Mouse (Mus musculus) forebrain, embryonic 11.5 days (tissue): Measurements from ENCODE around the gene Afap1l2. TPM values are rescaled to one million over a fixed set of nuclear protein-coding genes. Genes with fewer than 3 reads are reported as not detected.

Experiments
- ATAC-seq: fragments of 200-750 bp; cut with Nextera tagmentation; replicated peaks from 2 replicates; pipeline ENCODE4 v1.8.0; 2017; ENCODE audit warnings: moderate TSS enrichment; ENCODE audit not compliant: low FRiP score
- DNase-seq: peaks from one replicate; pipeline ENCODE4 v3.0.0-alpha.2; 2017; ENCODE audit warnings: low spot score
- H3K27ac ChIP-seq: fragments of 300-500 bp; sonication (generic); 2 replicates; pipeline ENCODE4 v1.5.1; 2014; ENCODE audit warnings: low read depth, low read length
- H3K27me3 ChIP-seq: fragments of 300-500 bp; sonication (generic); 2 replicates; pipeline ENCODE4 v1.6.1; 2014; ENCODE audit warnings: mild to moderate bottlenecking, low read length, mixed read lengths; ENCODE audit not compliant: control insufficient read depth, insufficient read depth
- H3K36me3 ChIP-seq: fragments of 300-500 bp; sonication (generic); 2 replicates; pipeline ENCODE4 v1.6.1; 2014; ENCODE audit warnings: mild to moderate bottlenecking, low read length, moderate library complexity, mixed read lengths; ENCODE audit not compliant: control insufficient read depth, insufficient read depth
- H3K4me1 ChIP-seq: fragments of 300-500 bp; sonication (generic); replicated peaks from 2 replicates; pipeline ENCODE4 v1.6.1; 2014; ENCODE audit warnings: low read length, mixed read lengths; ENCODE audit not compliant: control insufficient read depth, insufficient read depth
- H3K4me2 ChIP-seq: fragments of 300-500 bp; sonication (generic); 2 replicates; pipeline ENCODE4 v1.6.1; 2014; ENCODE audit warnings: low read depth, mild to moderate bottlenecking, low read length, moderate library complexity, mixed read lengths; ENCODE audit not compliant: severe bottlenecking
- H3K4me3 ChIP-seq: fragments of 300-500 bp; sonication (generic); 2 replicates; pipeline ENCODE4 v1.5.1; 2014; ENCODE audit warnings: low read depth, low read length
- H3K9ac ChIP-seq: fragments of 300-500 bp; sonication (generic); 2 replicates; pipeline ENCODE4 v1.6.1; 2014; ENCODE audit warnings: low read length
- H3K9me3 ChIP-seq: fragments of 300-500 bp; sonication (generic); 2 replicates; pipeline ENCODE4 v1.6.1; 2016; ENCODE audit warnings: low read length, mixed read lengths; ENCODE audit not compliant: control insufficient read depth
- WGBS: fragments of 180-500 bp; shearing (Covaris S2); extraction: QIAGEN DNeasy Blood & Tissue Kit; methylation state at CpG from one replicate; pipeline ENCODE4 v1.1.7; 2014; 5-methylcytosine and 5-hydroxymethylcytosine counted together
- polyA plus RNA-seq: library from polyadenylated mRNA; unstranded; fragments of >200 nt; fragmentation: Nextera tagmentation; extraction: Ambion mirVana; gene quantifications from 2 replicates; pipeline ENCODE4 v1.2.1, GENCODE M21; 2014

The Afap1l2 gene
- polyA plus RNA-seq, 1 experiment from 2014 or later: 2.4 TPM

- 79% methylated on average over 8 of the region's 8 CpGs for WGBS
- H3K4me1 ChIP-seq: peaks cover 3% of the 10 kb centered on the region; the same call in 1 of the 2 replicates
Observed at GRCm38 (mm10) chr19:56992978-56993545, 15.0 kb downstream of the Afap1l2 start.

GRCm38 (mm10) chr19:56990367-56991111 lies 17.5 kb downstream of the Afap1l2 start:
- Histone ChIP-seq H3K9me3 (no peaks in the 10 kb centered on the region), H3K4me3 (no peak overlapping the region), H3K36me3 (no peaks in the 10 kb centered on the region), H3K27ac (peak overlapping the region; percentile 66; the same call in 1 of the 2 replicates), H3K9ac (no peak overlapping the region), H3K27me3 (no peaks in the 10 kb centered on the region), H3K4me2 (no peak overlapping the region), H3K4me1 (no peaks in the 10 kb centered on the region; the same call in 1 of the 2 replicates)
- DNase-seq (peak; percentile 67), ATAC-seq (peak; percentile 55; the same call in 1 of the 2 replicates)
- WGBS: 36% methylated on average over 14 of the region's 14 CpGs

More at GRCm38 (mm10) chr19:56992978-56993545, 15.0 kb downstream of the Afap1l2 start:
- DNase-seq: no peak
- Histone ChIP-seq H3K27me3 (no peaks in the 10 kb centered on the region), H3K4me2 (no peak overlapping the region), H3K4me3 (no peak overlapping the region), H3K27ac (no peak overlapping the region), H3K9me3 (no peaks in the 10 kb centered on the region), H3K9ac (no peak overlapping the region), H3K36me3 (no peaks in the 10 kb centered on the region)
- no peak for ATAC-seq

- no peak for DNase-seq
- ATAC-seq: no peak
- no peaks in the 10 kb centered on the region for H3K9me3 ChIP-seq
- H3K27ac ChIP-seq: no peak overlapping the region
- H3K27me3 ChIP-seq: no peaks in the 10 kb centered on the region
- H3K4me1 ChIP-seq: no peaks in the 10 kb centered on the region; the same call in 1 of the 2 replicates
- no peak overlapping the region for H3K4me3 ChIP-seq
- WGBS: 85% methylated on average over 8 of the region's 8 CpGs
- no peak overlapping the region for H3K9ac ChIP-seq
- H3K36me3 ChIP-seq: no peaks in the 10 kb centered on the region
- H3K4me2 ChIP-seq: no peak overlapping the region
Observed at GRCm38 (mm10) chr19:56989171-56989570, 18.9 kb downstream of the Afap1l2 start.

GRCm38 (mm10) chr19:56984229-56984628 lies 23.8 kb downstream of the Afap1l2 start:
- Histone ChIP-seq H3K27ac (no peak overlapping the region), H3K4me2 (no peak overlapping the region), H3K36me3 (no peaks in the 10 kb centered on the region), H3K9ac (no peak overlapping the region), H3K4me3 (no peak overlapping the region), H3K27me3 (no peaks in the 10 kb centered on the region), H3K4me1 (no peaks in the 10 kb centered on the region; the same call in 1 of the 2 replicates), H3K9me3 (no peaks in the 10 kb centered on the region)
- DNase-seq (no peak), ATAC-seq (no peak)
- WGBS: 71% methylated on average over 4 of the region's 4 CpGs

GRCm38 (mm10) chr19:56983757-56984156 lies 24.3 kb downstream of the Afap1l2 start:
- ATAC-seq (no peak), DNase-seq (no peak)
- Histone ChIP-seq H3K9ac (no peak overlapping the region), H3K4me1 (no peaks in the 10 kb centered on the region; the same call in 1 of the 2 replicates), H3K27me3 (no peaks in the 10 kb centered on the region), H3K9me3 (no peaks in the 10 kb centered on the region), H3K27ac (no peak overlapping the region), H3K36me3 (no peaks in the 10 kb centered on the region), H3K4me3 (no peak overlapping the region), H3K4me2 (no peak overlapping the region)
- WGBS: 60% methylated on average over 10 of the region's 10 CpGs

GRCm38 (mm10) chr19:56981760-56982159 lies 26.3 kb downstream of the Afap1l2 start:
- Histone ChIP-seq H3K9me3 (no peaks in the 10 kb centered on the region), H3K36me3 (no peaks in the 10 kb centered on the region), H3K9ac (no peak overlapping the region), H3K4me3 (no peak overlapping the region), H3K27me3 (no peaks in the 10 kb centered on the region), H3K4me1 (no peaks in the 10 kb centered on the region), H3K4me2 (no peak overlapping the region), H3K27ac (no peak overlapping the region)
- WGBS: 83% methylated on average over 9 of the region's 9 CpGs
- DNase-seq (no peak), ATAC-seq (no peak)

- Histone ChIP-seq H3K36me3 (no peaks in the 10 kb centered on the region), H3K4me1 (no peaks in the 10 kb centered on the region), H3K27ac (no peak overlapping the region), H3K4me2 (no peak overlapping the region), H3K27me3 (no peaks in the 10 kb centered on the region), H3K9ac (no peak overlapping the region), H3K9me3 (no peaks in the 10 kb centered on the region), H3K4me3 (no peak overlapping the region)
- no peak for DNase-seq
- ATAC-seq: no peak
- WGBS: 90% methylated on average over 2 of the region's 2 CpGs
Observed at GRCm38 (mm10) chr19:56980803-56981202, 27.2 kb downstream of the Afap1l2 start.

GRCm38 (mm10) chr19:56976962-56977948 lies 30.8 kb downstream of the Afap1l2 start:
- WGBS: 77% methylated on average over 19 of the region's 19 CpGs
- Histone ChIP-seq H3K9me3 (no peaks in the 10 kb centered on the region), H3K4me1 (no peaks in the 10 kb centered on the region)

More at GRCm38 (mm10) chr19:56976962-56977948, 30.8 kb downstream of the Afap1l2 start:
- no peak for ATAC-seq
- no peak for DNase-seq
- Histone ChIP-seq H3K27ac (no peak overlapping the region), H3K27me3 (no peaks in the 10 kb centered on the region), H3K36me3 (no peaks in the 10 kb centered on the region), H3K9ac (no peak overlapping the region), H3K4me2 (no peak overlapping the region), H3K4me3 (no peak overlapping the region)
